Mouse (Mus musculus) neural tube, embryonic 13.5 days (tissue): ENCODE data around the gene Sgms1. TPM values are rescaled to one million over a fixed set of nuclear protein-coding genes. Genes with fewer than 3 reads are reported as not detected.

Experiments
- ATAC-seq: fragments of 200-750 bp; cut with Nextera tagmentation; 2 replicates; pipeline ENCODE4 v1.8.0; 2017; ENCODE audit warnings: low read depth, mild to moderate bottlenecking, moderate TSS enrichment, moderate library complexity
- H3K27ac ChIP-seq: fragments of 300-500 bp; sonication (generic); replicated peaks from 2 replicates; pipeline ENCODE4 v1.5.1; 2015; ENCODE audit warnings: moderate library complexity, mild to moderate bottlenecking, inconsistent platforms
- H3K27me3 ChIP-seq: fragments of 300-500 bp; sonication (generic); 2 replicates; pipeline ENCODE4 v1.6.1; 2015; ENCODE audit warnings: mild to moderate bottlenecking, inconsistent platforms
- H3K36me3 ChIP-seq: fragments of 300-500 bp; sonication (generic); 2 replicates; pipeline ENCODE4 v1.6.1; 2015; ENCODE audit warnings: mild to moderate bottlenecking, inconsistent platforms
- H3K4me1 ChIP-seq: fragments of 300-500 bp; sonication (generic); replicated peaks from 2 replicates; pipeline ENCODE4 v1.6.1; 2015; ENCODE audit warnings: inconsistent platforms
- H3K4me2 ChIP-seq: fragments of 300-500 bp; sonication (generic); 2 replicates; pipeline ENCODE4 v1.6.1; 2015; ENCODE audit warnings: inconsistent platforms, mild to moderate bottlenecking, moderate library complexity
- H3K4me3 ChIP-seq: fragments of 300-500 bp; sonication (generic); 2 replicates; pipeline ENCODE4 v1.5.1; 2015; ENCODE audit warnings: mild to moderate bottlenecking, inconsistent platforms
- H3K9ac ChIP-seq: fragments of 300-500 bp; sonication (generic); 2 replicates; pipeline ENCODE4 v1.6.1; 2015; ENCODE audit warnings: moderate library complexity, mild to moderate bottlenecking, inconsistent platforms
- H3K9me3 ChIP-seq: fragments of 300-500 bp; sonication (generic); 2 replicates; pipeline ENCODE4 v1.6.1; 2016; ENCODE audit warnings: inconsistent platforms
- WGBS: fragments of 180-500 bp; shearing (Covaris S2); methylation state at CpG from one replicate; pipeline ENCODE4 v1.1.7; 2015; 5-methylcytosine and 5-hydroxymethylcytosine counted together
- polyA plus RNA-seq: library from polyadenylated mRNA; unstranded; fragments of >200 nt; fragmentation: Nextera tagmentation; extraction: Ambion mirVana; gene quantifications from 2 replicates; pipeline ENCODE4 v1.2.1, GENCODE M21; 2015

The Sgms1 gene
- polyA plus RNA-seq, 1 experiment from 2014 or later: 18.7 TPM

- no peak overlapping the region for H3K4me3 ChIP-seq
- no peak overlapping the region for H3K4me2 ChIP-seq
- H3K36me3 ChIP-seq: 0 out of 2 replicates have a peak, but pooled peaks cover 4% of the 10 kb centered on the region
- 0 out of 2 replicates have a peak, but pooled peaks cover 3% of the 10 kb centered on the region for H3K9me3 ChIP-seq
- H3K27ac ChIP-seq: no peak overlapping the region
- ATAC-seq: no peak
- no peak overlapping the region for H3K9ac ChIP-seq
- 77% methylated on average over 2 of the region's 2 CpGs for WGBS
- H3K27me3 ChIP-seq: no peaks in the 10 kb centered on the region
- H3K4me1 ChIP-seq: no peaks in the 10 kb centered on the region
These were observed 165.0 kb downstream of the Sgms1 start for GRCm38 (mm10) chr19:32224318-32225096.

GRCm38 (mm10) chr19:32223751-32224174, 165.8 kb downstream of the Sgms1 start:
- H3K27ac ChIP-seq: no peak overlapping the region
- no peaks in the 10 kb centered on the region for H3K4me1 ChIP-seq
- H3K36me3 ChIP-seq: 0 out of 2 replicates have a peak, but pooled peaks cover 4% of the 10 kb centered on the region
- H3K4me2 ChIP-seq: no peak overlapping the region
- no peak overlapping the region for H3K4me3 ChIP-seq
- 75% methylated on average over 3 of the region's 3 CpGs for WGBS
- H3K27me3 ChIP-seq: no peaks in the 10 kb centered on the region
- no peak for ATAC-seq
- H3K9ac ChIP-seq: no peak overlapping the region
- H3K9me3 ChIP-seq: 0 out of 2 replicates have a peak, but pooled peaks cover 3% of the 10 kb centered on the region

- no peak overlapping the region for H3K4me3 ChIP-seq
- no peak overlapping the region for H3K27ac ChIP-seq
- 90% methylated on average over 11 of the region's 11 CpGs for WGBS
- H3K36me3 ChIP-seq: 0 out of 2 replicates have a peak, but pooled peaks cover 4% of the 10 kb centered on the region
- no peak overlapping the region for H3K9ac ChIP-seq
- 0 out of 2 replicates have a peak, but pooled peaks cover 3% of the 10 kb centered on the region for H3K9me3 ChIP-seq
- ATAC-seq: no peak
- no peaks in the 10 kb centered on the region for H3K27me3 ChIP-seq
- no peak overlapping the region for H3K4me2 ChIP-seq
- no peaks in the 10 kb centered on the region for H3K4me1 ChIP-seq
These were observed 167.4 kb downstream of the Sgms1 start for GRCm38 (mm10) chr19:32222083-32222482.

- H3K27ac ChIP-seq: no peak overlapping the region
- no peak overlapping the region for H3K4me2 ChIP-seq
- H3K4me3 ChIP-seq: no peak overlapping the region
- 75% methylated on average over 2 of the region's 2 CpGs for WGBS
- H3K27me3 ChIP-seq: no peaks in the 10 kb centered on the region
- H3K4me1 ChIP-seq: no peaks in the 10 kb centered on the region
- no peak for ATAC-seq
- H3K36me3 ChIP-seq: 0 out of 2 replicates have a peak, but pooled peaks cover 4% of the 10 kb centered on the region
- H3K9me3 ChIP-seq: 0 out of 2 replicates have a peak, but pooled peaks cover 3% of the 10 kb centered on the region
- H3K9ac ChIP-seq: no peak overlapping the region
These were observed 168.5 kb downstream of the Sgms1 start for GRCm38 (mm10) chr19:32220991-32221390.

GRCm38 (mm10) chr19:32216710-32217109, 172.8 kb downstream of the Sgms1 start:
- H3K4me1 ChIP-seq: no peaks in the 10 kb centered on the region
- H3K9ac ChIP-seq: no peak overlapping the region
- H3K27me3 ChIP-seq: no peaks in the 10 kb centered on the region
- no peak for ATAC-seq
- no peak overlapping the region for H3K4me3 ChIP-seq
- H3K9me3 ChIP-seq: 0 out of 2 replicates have a peak, but pooled peaks cover 3% of the 10 kb centered on the region
- WGBS: 93% methylated on average over 2 of the region's 2 CpGs
- H3K4me2 ChIP-seq: no peak overlapping the region
- no peaks in the 10 kb centered on the region for H3K36me3 ChIP-seq
- H3K27ac ChIP-seq: no peak overlapping the region

GRCm38 (mm10) chr19:32214905-32215806, 174.4 kb downstream of the Sgms1 start:
- Histone ChIP-seq H3K27me3 (no peaks in the 10 kb centered on the region; the same call in 1 of the 2 replicates), H3K27ac (no peak overlapping the region), H3K9me3 (no peaks in the 10 kb centered on the region), H3K36me3 (no peaks in the 10 kb centered on the region), H3K4me1 (peaks cover 11% of the 10 kb centered on the region), H3K4me2 (no peak overlapping the region), H3K4me3 (no peak overlapping the region), H3K9ac (no peak overlapping the region)
- WGBS: 85% methylated on average over 12 of the region's 12 CpGs
- no peak for ATAC-seq

GRCm38 (mm10) chr19:32213577-32213976, 175.9 kb downstream of the Sgms1 start:
- Histone ChIP-seq H3K4me1 (peaks cover 13% of the 10 kb centered on the region), H3K27ac (no peak overlapping the region), H3K4me3 (no peak overlapping the region), H3K9ac (no peak overlapping the region), H3K36me3 (no peaks in the 10 kb centered on the region), H3K27me3 (no peaks in the 10 kb centered on the region; the same call in 1 of the 2 replicates), H3K4me2 (no peak overlapping the region), H3K9me3 (no peaks in the 10 kb centered on the region)
- 82% methylated on average over 3 of the region's 3 CpGs for WGBS
- no peak for ATAC-seq

- Histone ChIP-seq H3K27ac (peak overlapping the region; percentile 43; the same call in 1 of the 2 replicates), H3K9me3 (no peaks in the 10 kb centered on the region), H3K36me3 (no peaks in the 10 kb centered on the region), H3K27me3 (no peaks in the 10 kb centered on the region; the same call in 1 of the 2 replicates), H3K4me3 (peak overlapping the region; percentile 33), H3K4me2 (peak overlapping the region; percentile 56), H3K4me1 (peaks cover 13% of the 10 kb centered on the region), H3K9ac (no peak overlapping the region)
- no peak for ATAC-seq
These were observed 178.3 kb downstream of the Sgms1 start for GRCm38 (mm10) chr19:32211293-32211585.

GRCm38 (mm10) chr19:32210450-32211292, 178.8 kb downstream of the Sgms1 start:
- WGBS: 4% methylated on average over 34 of the region's 34 CpGs
- Histone ChIP-seq H3K4me2 (peak overlapping the region; percentile 56), H3K36me3 (no peaks in the 10 kb centered on the region), H3K9ac (peak overlapping the region; percentile 43; the same call in 1 of the 2 replicates), H3K4me3 (peak overlapping the region; percentile 33), H3K9me3 (no peaks in the 10 kb centered on the region), H3K27ac (peak overlapping the region; percentile 43; the same call in 1 of the 2 replicates), H3K4me1 (peaks cover 13% of the 10 kb centered on the region), H3K27me3 (no peaks in the 10 kb centered on the region; the same call in 1 of the 2 replicates)
- ATAC-seq: peak; percentile 84

- Histone ChIP-seq H3K27me3 (no peaks in the 10 kb centered on the region; the same call in 1 of the 2 replicates), H3K4me3 (peak overlapping the region; percentile 33), H3K27ac (no peak overlapping the region), H3K36me3 (no peaks in the 10 kb centered on the region), H3K4me1 (peaks cover 13% of the 10 kb centered on the region), H3K9ac (no peak overlapping the region), H3K4me2 (peak overlapping the region; percentile 56), H3K9me3 (no peaks in the 10 kb centered on the region)
- no peak for ATAC-seq
- WGBS: 29% methylated on average over 5 of the region's 5 CpGs
These were observed 179.4 kb downstream of the Sgms1 start for GRCm38 (mm10) chr19:32210099-32210449.
